Mouse (Mus musculus): ENCODE data around the gene Tnfrsf11a. TPM values are rescaled to one million over a fixed set of nuclear protein-coding genes. Genes with fewer than 3 reads are reported as not detected.
A peak's percentile ranks its signal among the peaks of the same experiment; 100 is the strongest.
"Not testable (repeated sequence)": the region's sequence is repeated elsewhere in the genome, so short reads cannot be mapped to it uniquely, and the experiment has no call there.

Tnfrsf11a gene
- polyA plus RNA-seq, 1 experiment from 2014 or later, result 1.6 TPM

DNA sequence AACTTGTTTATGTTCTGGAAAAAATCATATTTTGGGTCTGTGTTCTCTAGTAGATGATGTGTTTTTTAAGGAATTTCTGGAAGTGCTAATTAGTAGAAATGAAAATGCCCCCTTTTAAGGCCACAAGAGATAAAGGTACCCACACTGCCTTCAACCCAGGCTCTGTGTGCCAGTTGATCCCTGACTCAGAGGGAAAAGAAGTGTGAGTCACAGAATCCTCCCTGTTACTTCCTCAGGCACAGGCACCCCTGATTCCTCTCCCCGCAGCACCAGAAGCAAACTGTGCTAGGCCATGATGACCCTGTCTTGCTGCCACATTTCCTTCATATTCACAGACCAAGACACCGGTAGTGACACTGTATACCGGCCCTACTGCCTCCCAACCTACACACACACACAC is 9.6 kb downstream of the Tnfrsf11a start:
- Histone ChIP-seq H3K27me3 (no peaks in the 10 kb centered on the region), H3K27ac (replicated peaks) (no peak overlapping the region), H3K4me3 (replicated peaks) (no peak overlapping the region), H3K4me2 (replicated peaks) (no peak overlapping the region), H3K9me3 (replicated peaks) (no peaks in the 10 kb centered on the region), H3K4me1 (no peaks in the 10 kb centered on the region), H3K9ac (no peak overlapping the region), H3K36me3 (no peaks in the 10 kb centered on the region)
- 80% methylated on average over 3 of the region's 3 CpGs for WGBS
- ATAC-seq (ENCODE audit: insufficient number of reproducible peaks, low FRiP score, low TSS enrichment, low read depth), result no peak

DNA sequence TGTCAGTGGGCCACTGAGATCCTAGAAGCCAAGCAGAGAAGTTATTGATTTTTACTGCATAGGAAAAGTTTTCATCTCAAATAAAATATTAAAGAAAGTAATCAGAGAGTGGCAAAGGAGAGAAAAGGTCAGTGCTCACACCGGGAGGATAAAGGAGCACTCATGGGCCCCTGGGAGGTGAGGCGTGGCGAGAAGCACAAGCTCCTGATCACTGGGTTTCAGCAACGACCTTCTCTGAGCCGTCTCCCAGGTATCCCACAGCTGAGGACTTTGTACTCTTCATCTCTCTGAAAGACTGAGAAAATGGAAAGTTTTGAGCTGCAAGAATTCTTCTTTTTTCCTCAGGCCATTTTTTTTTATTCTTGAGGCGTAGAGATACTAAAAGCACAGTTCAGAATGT is 14.2 kb downstream of the Tnfrsf11a start:
- Histone ChIP-seq H3K4me1 (no peaks in the 10 kb centered on the region), H3K4me2 (replicated peaks) (no peak overlapping the region), H3K27ac (replicated peaks) (no peak overlapping the region), H3K9ac (no peak overlapping the region), H3K4me3 (replicated peaks) (no peak overlapping the region), H3K36me3 (no peaks in the 10 kb centered on the region), H3K27me3 (no peaks in the 10 kb centered on the region), H3K9me3 (replicated peaks) (no peaks in the 10 kb centered on the region)
- WGBS, result 77% methylated on average over 6 of the region's 6 CpGs
- no peak for ATAC-seq (ENCODE audit: insufficient number of reproducible peaks, low FRiP score, low TSS enrichment, low read depth)

GRCm38 (mm10) chr1:105795705-105796104 is 15.2 kb downstream of the Tnfrsf11a start:
- Histone ChIP-seq H3K4me2 (replicated peaks) (no peak overlapping the region), H3K4me1 (no peaks in the 10 kb centered on the region), H3K9ac (no peak overlapping the region), H3K36me3 (no peaks in the 10 kb centered on the region), H3K27ac (replicated peaks) (no peak overlapping the region), H3K27me3 (no peaks in the 10 kb centered on the region), H3K9me3 (replicated peaks) (no peaks in the 10 kb centered on the region), H3K4me3 (replicated peaks) (no peak overlapping the region)
- 78% methylated on average over 4 of the region's 4 CpGs for WGBS
- no peak for ATAC-seq (ENCODE audit: insufficient number of reproducible peaks, low FRiP score, low TSS enrichment, low read depth)

- Histone ChIP-seq H3K4me3 (replicated peaks) (no peak overlapping the region), H3K4me1 (no peaks in the 10 kb centered on the region), H3K4me2 (replicated peaks) (no peak overlapping the region), H3K36me3 (no peaks in the 10 kb centered on the region), H3K27me3 (no peaks in the 10 kb centered on the region), H3K27ac (replicated peaks) (no peak overlapping the region), H3K9ac (no peak overlapping the region), H3K9me3 (replicated peaks) (no peaks in the 10 kb centered on the region)
- ATAC-seq (ENCODE audit: insufficient number of reproducible peaks, low FRiP score, low TSS enrichment, low read depth), result no peak
- 87% methylated on average over 6 of the region's 6 CpGs for WGBS
These were observed 20.1 kb downstream of the Tnfrsf11a start for GRCm38 (mm10) chr1:105800570-105800969.

DNA sequence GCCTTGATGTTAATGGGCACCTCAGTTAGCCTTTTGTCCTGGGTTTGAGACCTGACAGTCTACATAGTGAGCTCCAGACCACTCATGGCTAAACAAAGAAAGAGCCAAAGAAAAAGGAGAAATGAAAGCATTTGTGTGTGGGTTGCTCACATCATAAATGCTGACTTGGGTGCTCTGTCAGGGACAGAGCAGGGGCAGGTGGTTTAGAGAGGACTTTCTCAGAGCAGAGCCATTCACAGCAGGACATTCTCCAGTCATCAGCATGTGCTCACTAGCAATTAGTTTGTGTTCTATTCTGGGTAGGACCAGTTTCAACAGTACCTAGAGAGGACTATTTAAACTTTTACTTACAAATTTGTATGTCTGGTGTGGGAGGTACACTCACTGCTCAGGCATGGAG is 20.7 kb downstream of the Tnfrsf11a start:
- ATAC-seq (ENCODE audit: insufficient number of reproducible peaks, low FRiP score, low TSS enrichment, low read depth), result no peak
- Histone ChIP-seq H3K9me3 (replicated peaks) (no peaks in the 10 kb centered on the region), H3K4me1 (no peaks in the 10 kb centered on the region), H3K9ac (no peak overlapping the region), H3K36me3 (no peaks in the 10 kb centered on the region), H3K4me2 (replicated peaks) (no peak overlapping the region), H3K27me3 (no peaks in the 10 kb centered on the region), H3K4me3 (replicated peaks) (no peak overlapping the region), H3K27ac (replicated peaks) (no peak overlapping the region)

DNA sequence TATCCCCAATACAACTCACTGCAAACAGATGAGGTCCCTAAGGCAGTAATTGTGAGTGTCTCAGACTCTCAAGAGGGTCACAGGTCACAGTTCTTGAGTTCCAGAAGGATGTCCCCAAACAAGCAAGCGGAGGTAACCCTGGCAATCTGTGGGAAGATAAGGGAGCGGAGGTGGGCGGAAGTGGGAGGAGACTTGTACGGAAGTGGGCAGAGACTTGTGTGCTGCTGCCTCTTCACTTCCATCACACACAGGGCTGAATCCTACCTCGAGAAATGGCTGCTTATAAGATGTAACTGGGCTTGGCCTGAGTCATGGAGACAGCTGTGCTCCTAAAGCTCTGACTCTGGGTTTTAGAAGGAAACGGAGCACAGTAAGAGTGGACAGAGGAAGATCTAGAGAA is 22.4 kb downstream of the Tnfrsf11a start:
- H3K36me3 ChIP-seq, result no peaks in the 10 kb centered on the region
- H3K27ac ChIP-seq (replicated peaks), result no peak overlapping the region
- H3K4me3 ChIP-seq (replicated peaks), result no peak overlapping the region
- 65% methylated on average over 6 of the region's 6 CpGs for WGBS
- H3K9ac ChIP-seq, result no peak overlapping the region
- no peaks in the 10 kb centered on the region for H3K9me3 ChIP-seq (replicated peaks)
- ATAC-seq (ENCODE audit: insufficient number of reproducible peaks, low FRiP score, low TSS enrichment, low read depth), result no peak
- no peaks in the 10 kb centered on the region for H3K27me3 ChIP-seq
- no peak overlapping the region for H3K4me2 ChIP-seq (replicated peaks)
- no peaks in the 10 kb centered on the region for H3K4me1 ChIP-seq

GRCm38 (mm10) chr1:105804285-105804684 is 23.8 kb downstream of the Tnfrsf11a start:
- Histone ChIP-seq H3K4me1 (no peaks in the 10 kb centered on the region), H3K9me3 (replicated peaks) (no peaks in the 10 kb centered on the region), H3K4me2 (replicated peaks) (no peak overlapping the region), H3K36me3 (no peaks in the 10 kb centered on the region), H3K27ac (replicated peaks) (no peak overlapping the region), H3K9ac (no peak overlapping the region), H3K4me3 (replicated peaks) (no peak overlapping the region), H3K27me3 (no peaks in the 10 kb centered on the region)
- whole genome bisulfite sequencing, result 84% methylated on average over 3 of the region's 3 CpGs
- no peak for ATAC-seq (ENCODE audit: insufficient number of reproducible peaks, low FRiP score, low TSS enrichment, low read depth)

GRCm38 (mm10) chr1:105805565-105805964 is 25.0 kb downstream of the Tnfrsf11a start:
- H3K4me3 ChIP-seq (replicated peaks), result no peak overlapping the region
- no peak for ATAC-seq (ENCODE audit: insufficient number of reproducible peaks, low FRiP score, low TSS enrichment, low read depth)
- H3K4me1 ChIP-seq, result no peaks in the 10 kb centered on the region
- H3K27me3 ChIP-seq, result no peaks in the 10 kb centered on the region
- no peak overlapping the region for H3K4me2 ChIP-seq (replicated peaks)
- WGBS, result 81% methylated on average over 4 of the region's 4 CpGs
- H3K36me3 ChIP-seq, result no peaks in the 10 kb centered on the region
- no peak overlapping the region for H3K9ac ChIP-seq
- no peak overlapping the region for H3K27ac ChIP-seq (replicated peaks)
- H3K9me3 ChIP-seq (replicated peaks), result no peaks in the 10 kb centered on the region

- Histone ChIP-seq H3K4me1 (no peaks in the 10 kb centered on the region), H3K27me3 (no peaks in the 10 kb centered on the region), H3K4me2 (replicated peaks) (no peak overlapping the region), H3K9me3 (replicated peaks) (no peaks in the 10 kb centered on the region), H3K27ac (replicated peaks) (no peak overlapping the region), H3K9ac (no peak overlapping the region), H3K4me3 (replicated peaks) (no peak overlapping the region), H3K36me3 (no peaks in the 10 kb centered on the region)
- no peak for ATAC-seq (ENCODE audit: insufficient number of reproducible peaks, low FRiP score, low TSS enrichment, low read depth)
- 88% methylated on average over 10 of the region's 10 CpGs for WGBS
These were observed 26.7 kb downstream of the Tnfrsf11a start for GRCm38 (mm10) chr1:105807028-105807722.

DNA sequence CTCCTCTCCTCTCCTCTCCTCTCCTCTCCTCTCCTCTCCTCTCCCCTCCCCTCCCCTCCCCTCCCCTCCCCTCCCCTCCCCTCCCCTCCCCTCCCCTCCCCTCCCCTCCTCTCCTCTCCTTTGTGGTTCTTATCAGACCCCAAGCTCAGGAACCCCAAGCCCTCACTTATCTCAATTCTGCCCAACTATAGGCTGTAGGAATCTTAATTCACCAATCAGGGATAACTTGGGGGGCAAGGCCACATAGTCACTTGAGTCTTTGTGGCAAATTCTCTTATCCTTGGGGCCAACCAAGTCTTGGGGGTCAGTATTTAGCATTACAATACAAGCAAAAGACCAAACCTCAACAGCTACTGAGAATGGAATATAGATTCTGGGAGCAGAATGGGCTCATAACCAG is 31.5 kb downstream of the Tnfrsf11a start:
- not testable (repeated sequence) for H3K4me3 ChIP-seq (replicated peaks); H3K36me3 ChIP-seq; H3K4me2 ChIP-seq (replicated peaks); H3K9me3 ChIP-seq (replicated peaks); ATAC-seq (ENCODE audit: insufficient number of reproducible peaks, low FRiP score, low TSS enrichment, low read depth); H3K9ac ChIP-seq; H3K27me3 ChIP-seq; H3K27ac ChIP-seq (replicated peaks); H3K4me1 ChIP-seq

DNA sequence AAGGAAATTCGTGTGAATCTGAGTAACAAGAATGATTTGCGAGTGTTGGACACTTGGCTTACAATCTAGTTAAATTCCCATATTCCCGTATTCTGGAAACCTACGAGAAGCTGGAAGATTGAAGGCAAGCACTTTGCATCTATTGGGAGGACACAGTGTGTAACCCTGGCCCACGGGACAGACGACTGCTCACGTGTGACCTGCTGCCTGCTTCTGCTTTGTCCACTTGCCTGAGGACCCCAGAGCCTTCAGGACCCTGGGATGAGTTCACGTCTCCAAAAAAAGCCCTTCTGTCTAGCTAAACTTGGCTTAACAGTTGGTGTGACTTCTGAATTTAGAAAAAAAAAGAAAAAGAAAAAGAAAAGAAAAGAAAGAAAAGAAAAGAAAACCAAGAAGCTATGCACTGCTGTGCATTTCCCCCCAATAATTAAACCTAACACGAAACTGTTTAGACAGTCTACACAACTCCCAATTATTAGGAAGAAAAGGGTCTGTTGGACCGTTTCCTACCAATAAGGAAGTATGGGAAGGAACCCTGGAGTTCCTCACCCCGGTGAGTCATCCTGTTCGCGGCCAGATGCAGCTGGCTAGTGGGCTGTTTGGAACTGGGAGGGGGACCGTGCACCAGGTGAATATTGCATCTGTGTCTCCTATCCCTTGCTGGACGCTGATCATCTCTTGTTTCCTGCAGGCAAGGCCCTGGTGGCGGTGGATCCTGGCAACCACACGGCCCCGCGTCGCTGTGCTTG is 32.6 kb downstream of the Tnfrsf11a start:
- Histone ChIP-seq H3K9me3 (replicated peaks) (no peaks in the 10 kb centered on the region), H3K27me3 (no peaks in the 10 kb centered on the region), H3K4me3 (replicated peaks) (no peak overlapping the region), H3K36me3 (no peaks in the 10 kb centered on the region), H3K4me2 (replicated peaks) (no peak overlapping the region), H3K4me1 (0 out of 2 replicates have a peak, but pooled peaks cover 6% of the 10 kb centered on the region), H3K9ac (no peak overlapping the region), H3K27ac (replicated peaks) (no peak overlapping the region)
- WGBS, result 74% methylated on average over 20 of the region's 20 CpGs
- ATAC-seq (ENCODE audit: insufficient number of reproducible peaks, low FRiP score, low TSS enrichment, low read depth), result 0 out of 2 replicates have a peak, but pooled peaks have one; percentile 17

DNA sequence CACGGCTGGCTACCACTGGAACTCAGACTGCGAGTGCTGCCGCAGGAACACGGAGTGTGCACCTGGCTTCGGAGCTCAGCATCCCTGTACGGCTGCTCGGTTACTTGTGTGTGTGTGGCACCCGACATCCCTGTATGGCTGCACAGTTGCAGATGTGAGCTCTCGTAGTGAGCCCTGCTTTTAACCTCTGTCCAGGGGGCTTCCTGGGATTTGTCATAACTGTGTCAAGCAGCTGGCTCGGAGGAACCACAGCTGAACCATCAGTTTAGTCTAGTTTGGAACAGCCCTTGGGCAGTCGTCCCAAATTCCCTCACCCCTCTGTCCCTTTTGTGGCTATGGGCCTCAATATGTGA is 33.2 kb downstream of the Tnfrsf11a start:
- Histone ChIP-seq H3K27ac (replicated peaks) (no peak overlapping the region), H3K4me3 (replicated peaks) (no peak overlapping the region), H3K36me3 (no peaks in the 10 kb centered on the region), H3K27me3 (no peaks in the 10 kb centered on the region), H3K9me3 (replicated peaks) (no peaks in the 10 kb centered on the region), H3K9ac (no peak overlapping the region), H3K4me1 (0 out of 2 replicates have a peak, but pooled peaks cover 7% of the 10 kb centered on the region), H3K4me2 (replicated peaks) (no peak overlapping the region)
- ATAC-seq (ENCODE audit: insufficient number of reproducible peaks, low FRiP score, low TSS enrichment, low read depth), result peak; percentile 68; the same call in 1 of the 2 replicates
- WGBS, result 49% methylated on average over 11 of the region's 11 CpGs

Measured in embryonic facial prominence, embryonic 15.5 days (tissue).